Mouse (Mus musculus) activated CD4-positive, CD25-positive, alpha-beta regulatory T cell, adult 4 months (primary cell): ENCODE data around the gene Khdrbs2. TPM values are rescaled to one million over a fixed set of nuclear protein-coding genes. Genes with fewer than 3 reads are reported as not detected.
"Not testable (repeated sequence)": the region's sequence is repeated elsewhere in the genome, so short reads cannot be mapped to it uniquely, and the experiment has no call there.

Experiments
- ATAC-seq: one replicate; pipeline ENCODE4 v1.8.0; 2017
- polyA plus RNA-seq, 2 experiments: library from polyadenylated mRNA; unstranded; fragments of 100-300 nt; shearing (Covaris generic); gene quantifications; one replicate each; pipeline ENCODE4 v1.2.1; 2017

The Khdrbs2 gene
- polyA plus RNA-seq, 2 experiments from 2014 or later: 1.2 TPM; not detected in 1

GRCm38 (mm10) chr1:32471502-32472214 lies 299.1 kb downstream of the Khdrbs2 start:
- ATAC-seq: no peak

GRCm38 (mm10) chr1:32487944-32488343 lies 315.4 kb downstream of the Khdrbs2 start:
- no peak for ATAC-seq

- ATAC-seq: no peak
These were observed 330.9 kb downstream of the Khdrbs2 start for GRCm38 (mm10) chr1:32503381-32503780.

GRCm38 (mm10) chr1:32547194-32547593 lies 374.7 kb downstream of the Khdrbs2 start, which contains the start of gene Gm5415:
Gene Gm5415 (minus strand): TSS chr1:32547294.
- not testable (repeated sequence) for ATAC-seq

- ATAC-seq: no peak
These were observed 380.9 kb downstream of the Khdrbs2 start for GRCm38 (mm10) chr1:32553459-32553858.

GRCm38 (mm10) chr1:32553925-32554324 lies 381.4 kb downstream of the Khdrbs2 start:
- no peak for ATAC-seq

GRCm38 (mm10) chr1:32568901-32569300 lies 396.4 kb downstream of the Khdrbs2 start:
- no peak for ATAC-seq

GRCm38 (mm10) chr1:32626060-32626459 lies 453.5 kb downstream of the Khdrbs2 start:
- no peak for ATAC-seq

GRCm38 (mm10) chr1:32632415-32633354 lies 460.2 kb downstream of the Khdrbs2 start:
- no peak for ATAC-seq

- ATAC-seq: no peak
These were observed 460.9 kb downstream of the Khdrbs2 start for GRCm38 (mm10) chr1:32633404-32633803.

- no peak for ATAC-seq
These were observed 466.6 kb downstream of the Khdrbs2 start for GRCm38 (mm10) chr1:32639118-32639517.

- ATAC-seq: no peak
These were observed 477.2 kb downstream of the Khdrbs2 start for GRCm38 (mm10) chr1:32649647-32650209.

- ATAC-seq: no peak
These were observed 521.3 kb downstream of the Khdrbs2 start for GRCm38 (mm10) chr1:32693806-32694205.

- ATAC-seq: no peak
These were observed 527.6 kb downstream of the Khdrbs2 start for GRCm38 (mm10) chr1:32700132-32700531.

- no peak for ATAC-seq
These were observed 528.8 kb downstream of the Khdrbs2 start for GRCm38 (mm10) chr1:32701267-32701666.
